Mouse (Mus musculus) heart, postnatal 0 days (tissue): Measurements from ENCODE around the gene Hspa12a.

ENCODE experiments used
- CTCF ChIP-seq: IDR thresholded peaks from 2 replicates; pipeline ENCODE4 v1.5.1; 2016; ENCODE audit warnings: antibody characterized with exemption, control low read depth, low read depth
- EP300 ChIP-seq: IDR thresholded peaks from 2 replicates; pipeline ENCODE4 v1.6.1; 2016; ENCODE audit warnings: antibody characterized with exemption, low read depth

- TF ChIP-seq CTCF, result no peak
- no peak for TF ChIP-seq EP300
Measured at GRCm38 (mm10) chr19:58981571-58981970, 38.1 kb upstream of the Hspa12a start.
